Mouse (Mus musculus) Muller cell, postnatal 12 days (primary cell): Measurements from ENCODE around the gene Cytip.

Source experiments
- DNase-seq: peaks from one replicate; pipeline ENCODE4 v3.0.0-alpha.2; 2015; ENCODE audit errors: inconsistent ontology term

Gene Cytip

GRCm38 (mm10) chr2:58161813-58162212 is 33.5 kb downstream of the Cytip start:
- DNase-seq, result no peak

- no peak for DNase-seq
Observed at GRCm38 (mm10) chr2:58160541-58161307, 34.6 kb downstream of the Cytip start.

GRCm38 (mm10) chr2:58159880-58160279 is 35.5 kb downstream of the Cytip start:
- no peak for DNase-seq

- DNase-seq, result no peak
Observed at GRCm38 (mm10) chr2:58159121-58159520, 36.2 kb downstream of the Cytip start.

GRCm38 (mm10) chr2:58158539-58158938 is 36.8 kb downstream of the Cytip start:
- DNase-seq, result no peak

GRCm38 (mm10) chr2:58158107-58158506 is 37.2 kb downstream of the Cytip start:
- no peak for DNase-seq

- DNase-seq, result no peak
Observed at GRCm38 (mm10) chr2:58157466-58157865, 37.9 kb downstream of the Cytip start.

- no peak for DNase-seq
Observed at GRCm38 (mm10) chr2:58156495-58157392, 38.6 kb downstream of the Cytip start.

GRCm38 (mm10) chr2:58156108-58156415 is 39.3 kb downstream of the Cytip start:
- no peak for DNase-seq

GRCm38 (mm10) chr2:58155271-58156107 is 39.8 kb downstream of the Cytip start:
- DNase-seq, result no peak

GRCm38 (mm10) chr2:58154555-58154954 is 40.8 kb downstream of the Cytip start:
- DNase-seq, result no peak

GRCm38 (mm10) chr2:58153742-58154141 is 41.6 kb downstream of the Cytip start:
- no peak for DNase-seq

- no peak for DNase-seq
Observed at GRCm38 (mm10) chr2:58149983-58150405, 45.3 kb downstream of the Cytip start.

- no peak for DNase-seq
Observed at GRCm38 (mm10) chr2:58146572-58146971, 48.8 kb downstream of the Cytip start.

- DNase-seq, result no peak
Observed at GRCm38 (mm10) chr2:58140531-58140930, 54.8 kb downstream of the Cytip start.

GRCm38 (mm10) chr2:58138611-58139010 is 56.7 kb downstream of the Cytip start:
- no peak for DNase-seq

- DNase-seq, result no peak
Observed at GRCm38 (mm10) chr2:58137676-58138075, 57.7 kb downstream of the Cytip start.

- DNase-seq, result no peak
Observed at GRCm38 (mm10) chr2:58136526-58136925, 58.8 kb downstream of the Cytip start.

GRCm38 (mm10) chr2:58135061-58135463 is 60.3 kb downstream of the Cytip start:
- DNase-seq, result peak; percentile 17

- no peak for DNase-seq
Observed at GRCm38 (mm10) chr2:58132597-58132996, 62.7 kb downstream of the Cytip start.

GRCm38 (mm10) chr2:58129903-58130302 is 65.4 kb downstream of the Cytip start:
- no peak for DNase-seq

- DNase-seq, result no peak
Observed at GRCm38 (mm10) chr2:58111105-58111504, 84.2 kb downstream of the Cytip start.
